Mouse (Mus musculus): ENCODE measurements at regions not wholly inside any gene's neighbourhood (a gene's known extent, or its start where the extent isn't known, plus 50 kb on each side); places are given as distances from the start of the nearest gene placed in this dataset.

DNA sequence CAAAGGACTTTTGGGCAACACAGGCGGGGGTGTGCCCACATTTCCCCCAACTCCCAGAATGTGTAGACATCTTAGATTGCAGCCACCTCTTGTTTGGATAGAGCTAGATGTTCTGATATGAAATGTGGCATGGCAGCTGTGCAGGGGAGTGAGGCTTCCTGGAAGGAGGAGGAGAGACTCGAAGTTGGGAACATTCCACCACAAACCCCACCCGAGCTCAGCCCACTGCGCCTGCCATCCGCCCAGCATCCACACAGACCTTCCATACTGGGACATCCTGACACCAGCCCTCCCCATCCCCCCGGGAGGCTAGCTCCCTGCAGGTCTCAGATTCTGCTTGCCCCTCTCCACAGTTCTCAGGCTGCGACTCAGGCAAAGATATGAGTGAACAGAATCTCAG, 329.9 kb downstream of the Ptpru start:
- H3K4me3 ChIP-seq, result no peak overlapping the region
- ATAC-seq (ENCODE audit: insufficient number of reproducible peaks, insufficient read depth, low FRiP score, low TSS enrichment, low read depth), result no peak
- H3K4me1 ChIP-seq, result peaks cover 10% of the 10 kb centered on the region
- H3K27me3 ChIP-seq, result no peaks in the 10 kb centered on the region
- H3K9ac ChIP-seq, result no peak overlapping the region
- H3K27ac ChIP-seq, result no peak overlapping the region
- no peaks in the 10 kb centered on the region for H3K9me3 ChIP-seq
- H3K36me3 ChIP-seq, result no peaks in the 10 kb centered on the region
- WGBS, result 61% methylated on average over 7 of the region's 7 CpGs
- H3K4me2 ChIP-seq, result no peak overlapping the region

GRCm38 (mm10) chr4:131511586-131511985, 326.5 kb downstream of the Ptpru start:
- Histone ChIP-seq H3K9ac (no peak overlapping the region), H3K27ac (no peak overlapping the region), H3K27me3 (no peaks in the 10 kb centered on the region), H3K4me3 (no peak overlapping the region), H3K9me3 (no peaks in the 10 kb centered on the region), H3K36me3 (no peaks in the 10 kb centered on the region), H3K4me1 (peaks cover 9% of the 10 kb centered on the region), H3K4me2 (no peak overlapping the region)
- WGBS, result 79% methylated on average over 3 of the region's 3 CpGs
- ATAC-seq (ENCODE audit: insufficient number of reproducible peaks, insufficient read depth, low FRiP score, low TSS enrichment, low read depth), result no peak

DNA sequence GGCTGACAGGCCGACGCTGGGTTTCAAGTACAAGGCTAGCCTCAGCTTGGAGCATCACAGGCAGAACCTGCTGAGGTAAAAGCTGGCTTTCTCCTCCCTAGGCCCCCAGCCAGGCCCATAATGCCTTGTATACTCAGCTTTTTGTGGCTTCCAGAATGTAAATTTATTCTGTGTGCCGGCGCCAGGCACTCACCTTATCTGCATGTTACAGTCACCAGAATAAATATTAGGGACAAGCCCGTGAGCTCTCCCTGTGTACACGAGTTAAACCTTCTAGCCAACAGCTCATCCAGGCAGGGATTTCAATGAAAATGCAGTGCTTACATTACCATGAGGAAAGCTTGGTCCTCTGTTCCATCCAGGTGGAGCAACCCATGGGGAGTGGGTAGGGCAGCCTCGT, 325.3 kb downstream of the Ptpru start:
- 75% methylated on average over 7 of the region's 7 CpGs for WGBS
- H3K27ac ChIP-seq, result no peak overlapping the region
- no peak overlapping the region for H3K9ac ChIP-seq
- H3K4me2 ChIP-seq, result no peak overlapping the region
- no peaks in the 10 kb centered on the region for H3K36me3 ChIP-seq
- H3K4me3 ChIP-seq, result no peak overlapping the region
- peaks cover 5% of the 10 kb centered on the region for H3K4me1 ChIP-seq
- no peaks in the 10 kb centered on the region for H3K27me3 ChIP-seq
- no peaks in the 10 kb centered on the region for H3K9me3 ChIP-seq
- ATAC-seq (ENCODE audit: insufficient number of reproducible peaks, insufficient read depth, low FRiP score, low TSS enrichment, low read depth), result no peak

- ATAC-seq (ENCODE audit: insufficient number of reproducible peaks, insufficient read depth, low FRiP score, low TSS enrichment, low read depth), result no peak
- Histone ChIP-seq H3K27me3 (0 out of 2 replicates have a peak, but pooled peaks cover 5% of the 10 kb centered on the region), H3K4me1 (no peaks in the 10 kb centered on the region), H3K36me3 (no peaks in the 10 kb centered on the region), H3K9ac (no peak overlapping the region), H3K4me2 (no peak overlapping the region), H3K9me3 (no peaks in the 10 kb centered on the region), H3K4me3 (no peak overlapping the region), H3K27ac (no peak overlapping the region)
- 81% methylated on average over 10 of the region's 10 CpGs for WGBS
Observed at GRCm38 (mm10) chr4:131520636-131521306, 317.3 kb downstream of the Ptpru start.

DNA sequence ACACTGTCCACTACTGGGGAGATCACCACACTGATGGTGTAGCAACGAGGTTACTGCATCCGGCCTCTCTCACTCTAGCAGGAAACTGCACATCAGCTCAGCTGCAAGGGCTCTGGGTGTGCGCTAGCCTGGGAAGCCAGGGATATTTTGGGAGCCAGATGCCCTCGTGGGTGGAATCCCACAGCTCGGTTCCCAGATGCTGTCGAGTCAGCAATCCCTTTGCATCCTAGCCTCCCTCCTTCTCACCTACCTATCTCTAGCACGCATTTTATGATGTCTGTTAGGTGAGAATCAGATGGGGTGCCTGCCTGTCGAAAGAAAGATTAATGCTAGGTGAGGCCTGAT, 316.8 kb downstream of the Ptpru start:
- Histone ChIP-seq H3K4me2 (no peak overlapping the region), H3K4me3 (no peak overlapping the region), H3K9me3 (no peaks in the 10 kb centered on the region), H3K27me3 (0 out of 2 replicates have a peak, but pooled peaks cover 5% of the 10 kb centered on the region), H3K36me3 (no peaks in the 10 kb centered on the region), H3K27ac (no peak overlapping the region), H3K9ac (no peak overlapping the region), H3K4me1 (no peaks in the 10 kb centered on the region)
- 68% methylated on average over 8 of the region's 8 CpGs for WGBS
- ATAC-seq (ENCODE audit: insufficient number of reproducible peaks, insufficient read depth, low FRiP score, low TSS enrichment, low read depth), result no peak

DNA sequence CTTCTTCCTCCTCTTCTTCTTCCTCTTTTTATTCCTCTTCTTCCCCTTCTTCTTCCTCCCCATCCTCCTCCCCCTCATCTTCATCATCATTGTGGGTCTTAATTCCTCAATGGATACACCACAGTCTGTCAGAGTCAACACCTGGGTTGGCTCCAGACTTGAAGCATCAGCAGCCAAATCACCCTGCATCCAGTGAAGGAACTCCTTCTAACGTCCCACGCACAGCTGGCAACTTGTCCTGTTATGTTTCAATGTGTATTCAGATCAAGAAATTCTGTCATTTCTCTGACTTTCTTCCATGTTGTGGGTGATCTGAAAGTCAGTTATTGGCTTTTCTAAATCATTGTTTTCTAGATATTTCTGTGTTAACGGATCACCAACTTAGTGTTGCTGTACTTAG, 312.9 kb downstream of the Ptpru start:
- Histone ChIP-seq H3K4me3 (no peak overlapping the region), H3K36me3 (no peaks in the 10 kb centered on the region), H3K4me1 (no peaks in the 10 kb centered on the region), H3K9ac (no peak overlapping the region), H3K27ac (no peak overlapping the region), H3K4me2 (no peak overlapping the region), H3K27me3 (0 out of 2 replicates have a peak, but pooled peaks cover 5% of the 10 kb centered on the region), H3K9me3 (no peaks in the 10 kb centered on the region)
- no peak for ATAC-seq (ENCODE audit: insufficient number of reproducible peaks, insufficient read depth, low FRiP score, low TSS enrichment, low read depth)
- WGBS, result 86% methylated on average over 3 of the region's 3 CpGs

GRCm38 (mm10) chr4:131530491-131530890, 307.6 kb downstream of the Ptpru start:
- Histone ChIP-seq H3K9me3 (no peaks in the 10 kb centered on the region), H3K4me1 (no peaks in the 10 kb centered on the region), H3K4me3 (no peak overlapping the region), H3K9ac (no peak overlapping the region), H3K4me2 (no peak overlapping the region), H3K36me3 (no peaks in the 10 kb centered on the region), H3K27ac (no peak overlapping the region), H3K27me3 (no peaks in the 10 kb centered on the region)
- WGBS, result 71% methylated on average over 5 of the region's 5 CpGs
- ATAC-seq (ENCODE audit: insufficient number of reproducible peaks, insufficient read depth, low FRiP score, low TSS enrichment, low read depth), result no peak

GRCm38 (mm10) chr4:131531003-131531402, 307.1 kb downstream of the Ptpru start:
- H3K9me3 ChIP-seq, result no peaks in the 10 kb centered on the region

DNA sequence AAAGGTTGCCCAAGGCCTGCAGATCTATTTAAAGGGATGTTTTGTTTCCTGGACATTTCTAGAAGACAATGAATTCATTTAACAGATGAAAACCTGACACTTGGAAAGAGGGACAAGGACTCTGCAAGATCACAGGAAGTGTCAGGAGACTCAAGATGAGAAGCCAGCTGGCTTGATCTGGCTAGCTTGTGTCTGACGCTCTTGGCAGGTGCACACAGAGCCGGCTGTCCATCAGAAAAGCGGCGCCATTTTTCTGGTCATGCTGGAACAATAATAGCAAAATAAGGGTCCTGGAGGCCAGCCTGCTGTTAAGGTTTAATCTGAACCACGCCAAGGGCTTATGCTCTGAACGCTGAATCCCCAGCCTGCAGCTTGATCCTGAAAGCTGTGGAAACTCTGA, 303.3 kb downstream of the Ptpru start:
- H3K9me3 ChIP-seq, result no peaks in the 10 kb centered on the region
- no peaks in the 10 kb centered on the region for H3K4me1 ChIP-seq
- ATAC-seq (ENCODE audit: insufficient number of reproducible peaks, insufficient read depth, low FRiP score, low TSS enrichment, low read depth), result no peak
- H3K36me3 ChIP-seq, result no peaks in the 10 kb centered on the region
- H3K27me3 ChIP-seq, result no peaks in the 10 kb centered on the region
- H3K27ac ChIP-seq, result no peak overlapping the region
- 79% methylated on average over 6 of the region's 6 CpGs for WGBS
- H3K4me3 ChIP-seq, result no peak overlapping the region
- no peak overlapping the region for H3K9ac ChIP-seq
- H3K4me2 ChIP-seq, result no peak overlapping the region

More at GRCm38 (mm10) chr4:131531003-131531402, 307.1 kb downstream of the Ptpru start:
- Histone ChIP-seq H3K4me3 (no peak overlapping the region), H3K4me1 (no peaks in the 10 kb centered on the region), H3K36me3 (no peaks in the 10 kb centered on the region), H3K27ac (no peak overlapping the region), H3K27me3 (no peaks in the 10 kb centered on the region), H3K4me2 (no peak overlapping the region), H3K9ac (no peak overlapping the region)
- 69% methylated on average over 8 of the region's 8 CpGs for WGBS
- ATAC-seq (ENCODE audit: insufficient number of reproducible peaks, insufficient read depth, low FRiP score, low TSS enrichment, low read depth), result no peak

DNA sequence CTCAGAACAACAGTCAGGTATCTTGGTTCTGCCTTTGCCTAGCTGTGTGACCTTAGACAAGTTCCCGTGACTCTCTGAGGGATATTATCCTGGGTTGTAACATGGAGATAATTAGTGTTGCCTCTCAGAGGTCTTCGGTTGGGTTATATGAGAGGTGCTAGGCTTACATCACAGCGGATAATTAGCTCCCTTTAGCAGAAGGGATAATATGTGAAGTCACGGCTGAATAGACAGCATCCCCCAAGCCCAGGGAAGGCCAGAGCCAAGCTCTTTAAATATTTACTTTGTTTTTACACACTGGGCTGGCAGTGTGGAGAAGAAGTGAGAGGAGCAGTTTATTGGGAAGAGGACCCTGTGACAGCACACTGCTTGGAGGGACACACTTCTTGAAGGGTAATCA, 299.9 kb downstream of the Ptpru start:
- 49% methylated on average over 4 of the region's 4 CpGs for WGBS

DNA sequence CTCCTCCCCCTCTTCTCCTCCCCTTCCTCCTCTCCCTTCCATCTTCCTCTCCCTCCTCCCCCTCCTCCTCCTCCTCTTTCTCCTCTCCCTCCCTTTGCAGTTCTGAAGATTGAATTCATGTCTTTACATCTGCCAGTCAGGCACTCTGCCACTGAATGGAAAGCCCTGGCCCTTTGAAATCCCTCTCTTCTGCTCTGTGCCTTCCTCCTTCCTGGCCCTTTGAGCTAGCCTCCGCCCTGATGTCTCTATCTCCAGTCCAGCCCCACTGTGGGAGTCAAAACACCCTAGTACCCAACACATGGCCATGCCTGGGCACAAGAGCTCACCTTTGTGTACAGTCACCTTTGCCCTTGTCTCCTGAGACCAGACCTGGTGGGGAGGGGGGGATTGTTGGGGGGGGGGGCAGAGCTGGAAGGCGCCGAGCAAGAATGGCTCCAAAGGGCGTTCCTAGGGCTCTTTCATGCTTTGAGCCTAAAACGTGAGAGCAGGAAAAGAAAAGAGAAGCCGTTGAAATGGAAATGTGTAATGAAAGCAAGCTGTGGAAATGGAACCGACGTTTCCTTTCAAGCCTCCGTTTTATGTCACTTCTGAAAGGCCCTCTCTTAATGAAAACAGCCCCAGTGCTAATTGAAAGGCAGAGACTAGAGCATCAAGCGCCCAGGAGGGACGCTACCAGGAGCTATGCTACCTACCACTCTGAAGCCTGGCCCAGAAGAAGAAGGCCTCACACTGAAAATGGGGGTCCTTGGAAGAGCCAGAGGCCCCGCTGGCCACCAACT, 291.5 kb downstream of the Ptpru start:
- Histone ChIP-seq H3K9me3 (no peaks in the 10 kb centered on the region), H3K9ac (no peak overlapping the region), H3K4me2 (no peak overlapping the region), H3K27ac (no peak overlapping the region), H3K27me3 (no peaks in the 10 kb centered on the region), H3K36me3 (no peaks in the 10 kb centered on the region), H3K4me3 (no peak overlapping the region), H3K4me1 (peaks cover 2% of the 10 kb centered on the region; the same call in 1 of the 2 replicates)
- WGBS, result 47% methylated on average over 12 of the region's 12 CpGs
- no peak for ATAC-seq (ENCODE audit: insufficient number of reproducible peaks, insufficient read depth, low FRiP score, low TSS enrichment, low read depth)

More for the DNA sequence above, 299.9 kb downstream of the Ptpru start:
- Histone ChIP-seq H3K4me3 (no peak overlapping the region), H3K9me3 (no peaks in the 10 kb centered on the region), H3K9ac (no peak overlapping the region), H3K27me3 (no peaks in the 10 kb centered on the region), H3K4me1 (no peaks in the 10 kb centered on the region), H3K4me2 (no peak overlapping the region), H3K36me3 (no peaks in the 10 kb centered on the region), H3K27ac (no peak overlapping the region)
- ATAC-seq (ENCODE audit: insufficient number of reproducible peaks, insufficient read depth, low FRiP score, low TSS enrichment, low read depth), result no peak

DNA sequence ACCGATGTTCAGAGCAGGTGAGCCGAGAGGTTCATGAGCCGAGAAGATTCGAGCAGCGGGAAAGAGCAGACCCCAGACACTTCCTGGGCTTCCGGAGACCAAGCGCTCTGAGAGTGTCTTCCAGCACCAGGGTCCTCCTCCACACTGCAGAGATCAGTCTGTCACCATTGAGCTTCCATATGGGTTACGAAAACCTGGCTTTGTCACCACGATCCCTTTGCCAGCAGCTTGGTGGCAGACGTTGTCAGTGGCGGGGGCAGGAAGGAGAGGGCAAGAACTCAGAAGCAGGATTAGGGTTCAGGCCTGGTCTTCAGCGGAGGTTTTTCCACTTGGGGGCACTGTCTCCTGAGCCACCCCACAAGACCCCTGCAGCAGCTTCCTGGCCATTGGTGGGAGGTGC, 288.5 kb downstream of the Ptpru start:
- Histone ChIP-seq H3K27me3 (no peaks in the 10 kb centered on the region), H3K4me1 (peaks cover 2% of the 10 kb centered on the region; the same call in 1 of the 2 replicates), H3K36me3 (no peaks in the 10 kb centered on the region), H3K27ac (no peak overlapping the region), H3K9me3 (no peaks in the 10 kb centered on the region), H3K9ac (no peak overlapping the region), H3K4me3 (no peak overlapping the region), H3K4me2 (no peak overlapping the region)
- WGBS, result 91% methylated on average over 12 of the region's 12 CpGs
- no peak for ATAC-seq (ENCODE audit: insufficient number of reproducible peaks, insufficient read depth, low FRiP score, low TSS enrichment, low read depth)
